In the genomic region with DNA sequence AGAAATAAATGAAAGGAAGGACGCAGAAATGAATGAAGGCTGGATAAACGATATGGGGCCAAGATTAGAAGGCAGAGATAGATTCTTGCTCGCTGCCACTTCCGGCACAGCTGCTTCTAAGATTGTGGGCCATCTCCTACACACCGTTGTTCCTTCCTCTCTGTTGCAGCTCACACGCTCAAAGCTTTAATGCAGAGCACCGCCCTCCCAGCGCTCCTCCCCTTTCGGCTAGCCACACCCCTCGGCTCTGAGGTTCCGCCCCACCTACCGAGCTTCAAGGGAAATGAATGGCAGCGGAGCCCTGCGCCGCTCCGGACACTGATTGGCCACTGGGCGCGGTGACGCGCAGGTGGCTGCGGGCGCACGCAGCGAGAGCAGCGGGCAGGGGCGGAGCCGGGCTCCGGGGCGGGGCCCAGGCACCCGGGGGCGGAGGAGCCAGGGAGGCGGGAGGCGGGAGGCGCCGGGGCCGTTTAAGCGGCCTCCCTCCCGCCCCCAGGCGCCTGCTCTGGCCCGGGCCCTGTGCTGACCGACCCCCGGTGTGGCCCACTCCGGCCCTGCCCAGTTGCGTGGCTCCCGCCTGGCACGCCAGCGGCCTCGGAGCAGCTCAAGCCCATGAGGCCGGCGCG, we compare ENCODE assay signal across 8 mouse cellular contexts. TPM values are rescaled to one million over a fixed set of nuclear protein-coding genes. Genes with fewer than 3 reads are reported as not detected.
DNase-seq lines count a peak whose midpoint lies in the region; ATAC-seq and TF ChIP-seq lines count a peak whose summit lies in the region.

A gene (plus strand): TSS at position 432 of the 626 bp plus-strand sequence.

- peak within 1 kb of the TSS; percentile 74 for H3K4me3 ChIP-seq in heart, embryonic 12.5 days
- peak within 1 kb of the TSS; percentile 87 for H3K4me3 ChIP-seq in kidney, postnatal 0 days (replicated peaks; ENCODE audit: low read depth, low read length)
- peak within 1 kb of the TSS; percentile 75 for H3K4me3 ChIP-seq in liver, embryonic 11.5 days (ENCODE audit: low read depth, low read length)
- peak within 1 kb of the TSS; percentile 81 for H3K4me3 ChIP-seq in stomach, embryonic 14.5 days (ENCODE audit: low read depth, low read length)

- H3K27me3 ChIP-seq in heart, embryonic 12.5 days (replicated peaks) = no peaks in the 10 kb centered on the region
- no peaks in the 10 kb centered on the region for H3K27me3 ChIP-seq in kidney, postnatal 0 days (ENCODE audit: insufficient read depth, low read length)
- H3K27me3 ChIP-seq in liver, embryonic 11.5 days (replicated peaks; ENCODE audit: control insufficient read depth, insufficient read depth, low read length) = no peaks in the 10 kb centered on the region
- H3K27me3 ChIP-seq in stomach, embryonic 14.5 days (ENCODE audit: control insufficient read depth, insufficient read depth, low read length) = no peaks in the 10 kb centered on the region

- peak; percentile 99 for ATAC-seq in erythroid progenitor cell, adult 5-6 weeks (replicated peaks; ENCODE audit: low FRiP score, poor library complexity, severe bottlenecking)
- peak; percentile 98 for ATAC-seq in heart, embryonic 12.5 days (ENCODE audit: insufficient number of reproducible peaks, low FRiP score)
- ATAC-seq in kidney, postnatal 0 days (replicated peaks; ENCODE audit: low FRiP score, low read depth) = peak; percentile 99
- ATAC-seq in liver, embryonic 11.5 days (replicated peaks; ENCODE audit: low FRiP score) = peak; percentile 99
- peak; percentile 99 for ATAC-seq in stomach, embryonic 14.5 days (ENCODE audit: insufficient number of reproducible peaks, insufficient read depth, low FRiP score, low read depth)

- peak; percentile 100 for DNase-seq in CD4-positive helper T cell, adult 2 months (ENCODE audit: low read depth, low spot score)
- peak; percentile 96 for DNase-seq in brain, embryonic 18.5 days (ENCODE audit: low read depth, low spot score)
- DNase-seq in kidney, postnatal 0 days (ENCODE audit: low spot score) = peak; percentile 99
- DNase-seq in liver, embryonic 11.5 days (ENCODE audit: low spot score) = peak; percentile 96
- DNase-seq in naive thymus-derived CD4-positive, alpha-beta T cell, adult 2 months (ENCODE audit: low read depth) = peak; percentile 100

- no peaks in the 10 kb centered on the region for H3K9me3 ChIP-seq in heart, embryonic 12.5 days (replicated peaks)
- H3K9me3 ChIP-seq in kidney, postnatal 0 days (replicated peaks; ENCODE audit: low read length) = no peaks in the 10 kb centered on the region
- no peaks in the 10 kb centered on the region for H3K9me3 ChIP-seq in liver, embryonic 11.5 days (ENCODE audit: control insufficient read depth, low read length)
- H3K9me3 ChIP-seq in stomach, embryonic 14.5 days (ENCODE audit: control insufficient read depth, low read depth, low read length) = no peaks in the 10 kb centered on the region

- peak within 1 kb of the TSS; percentile 93 for H3K9ac ChIP-seq in heart, embryonic 12.5 days
- H3K9ac ChIP-seq in kidney, postnatal 0 days (ENCODE audit: low read depth, low read length) = peak within 1 kb of the TSS; percentile 87
- peak within 1 kb of the TSS; percentile 73 for H3K9ac ChIP-seq in liver, embryonic 11.5 days (ENCODE audit: low read depth, low read length)
- peak within 1 kb of the TSS; percentile 83 for H3K9ac ChIP-seq in stomach, embryonic 14.5 days (replicated peaks; ENCODE audit: low read depth, low read length)

- peak within 1 kb of the TSS; percentile 80 for H3K4me2 ChIP-seq in heart, embryonic 12.5 days
- H3K4me2 ChIP-seq in kidney, postnatal 0 days (ENCODE audit: low read length) = peak within 1 kb of the TSS; percentile 71
- H3K4me2 ChIP-seq in liver, embryonic 11.5 days = peak within 1 kb of the TSS; percentile 82
- H3K4me2 ChIP-seq in stomach, embryonic 14.5 days (replicated peaks; ENCODE audit: low read depth, low read length) = peak within 1 kb of the TSS; percentile 86

- peak; percentile 34 for TF ChIP-seq CTCF in kidney, postnatal 0 days (IDR thresholded peaks at IDR 0.05; ENCODE audit: low read depth)

- WGBS in heart, embryonic 12.5 days = under 1% methylated on average over 36 of the region's 51 CpGs
- WGBS in kidney, postnatal 0 days = under 1% methylated on average over 40 of the region's 51 CpGs
- WGBS in liver, embryonic 11.5 days = 0% methylated on average over 37 of the region's 51 CpGs
- WGBS in stomach, embryonic 14.5 days = under 1% methylated on average over 43 of the region's 51 CpGs

- H3K36me3 ChIP-seq in heart, embryonic 12.5 days = no peaks in the 10 kb centered on the region
- no peaks in the 10 kb centered on the region for H3K36me3 ChIP-seq in kidney, postnatal 0 days (ENCODE audit: insufficient read depth, low read length)
- H3K36me3 ChIP-seq in liver, embryonic 11.5 days (ENCODE audit: control insufficient read depth, insufficient read depth, low read length) = no peaks in the 10 kb centered on the region
- H3K36me3 ChIP-seq in stomach, embryonic 14.5 days (ENCODE audit: control insufficient read depth, insufficient read depth, low read length) = no peaks in the 10 kb centered on the region

- H3K27ac ChIP-seq in heart, embryonic 12.5 days (ENCODE audit: poor library complexity, severe bottlenecking) = peak within 1 kb of the TSS; percentile 84
- peak within 1 kb of the TSS; percentile 44 for H3K27ac ChIP-seq in kidney, postnatal 0 days
- H3K27ac ChIP-seq in liver, embryonic 11.5 days (ENCODE audit: low read depth, low read length) = peak within 1 kb of the TSS; percentile 62
- H3K27ac ChIP-seq in stomach, embryonic 14.5 days (ENCODE audit: low read length) = peak within 1 kb of the TSS; percentile 68; the same call in 1 of the 2 replicates

- H3K4me1 ChIP-seq in heart, embryonic 12.5 days (replicated peaks) = peaks cover 33% of the 10 kb centered on the region
- H3K4me1 ChIP-seq in kidney, postnatal 0 days (replicated peaks; ENCODE audit: insufficient read depth, low read length) = peaks cover 24% of the 10 kb centered on the region
- peaks cover 17% of the 10 kb centered on the region for H3K4me1 ChIP-seq in liver, embryonic 11.5 days (replicated peaks; ENCODE audit: control insufficient read depth, insufficient read depth, low read length)
- peaks cover 17% of the 10 kb centered on the region; the same call in 1 of the 2 replicates for H3K4me1 ChIP-seq in stomach, embryonic 14.5 days (ENCODE audit: control insufficient read depth, insufficient read depth, low read length)

RNA-seq across cellular contexts. Expression of the gene that starts here (rescaled TPM):
- 6.3 and 6.8 TPM in 2 replicates for total RNA-seq in erythroid progenitor cell, adult 5-6 weeks (2015; ENCODE audit: low replicate concordance)
- 2.6 and 7.0 TPM in 2 replicates for total RNA-seq in erythroid progenitor cell, adult 5-6 weeks (2017; ENCODE audit: low replicate concordance)
- 111 and 118 TPM in 2 replicates for polyA plus RNA-seq in heart, embryonic 12.5 days (2016; fragmentation: Nextera tagmentation; extraction: Ambion mirVana)
- 29.8 and 32.6 TPM in 2 replicates for polyA plus RNA-seq in kidney, postnatal 0 days (2015; fragmentation: Nextera tagmentation; extraction: Ambion mirVana)
- polyA plus RNA-seq in liver, embryonic 11.5 days (2014; fragmentation: Nextera tagmentation; extraction: Ambion mirVana) = 16.3 and 17.1 TPM in 2 replicates
- 34.3 TPM in 2 replicates for polyA plus RNA-seq in stomach, embryonic 14.5 days (2014; fragmentation: Nextera tagmentation; extraction: Ambion mirVana)

Comparison
In these comparisons a context has a peak if more than half of its experiments do, and no peak if none do; other contexts are left out.
1. Peak in every context shown above with its lines: DNase-seq, ATAC-seq, H3K4me3 ChIP-seq and H3K27ac ChIP-seq.